Mouse (Mus musculus) brain, embryonic 18.5 days (tissue): Measurements from ENCODE around the gene Itgad.

Experiments
- DNase-seq: peaks from one replicate; pipeline ENCODE4 v3.0.0-alpha.2; 2012; ENCODE audit warnings: low read depth, low spot score

Gene Itgad

DNA sequence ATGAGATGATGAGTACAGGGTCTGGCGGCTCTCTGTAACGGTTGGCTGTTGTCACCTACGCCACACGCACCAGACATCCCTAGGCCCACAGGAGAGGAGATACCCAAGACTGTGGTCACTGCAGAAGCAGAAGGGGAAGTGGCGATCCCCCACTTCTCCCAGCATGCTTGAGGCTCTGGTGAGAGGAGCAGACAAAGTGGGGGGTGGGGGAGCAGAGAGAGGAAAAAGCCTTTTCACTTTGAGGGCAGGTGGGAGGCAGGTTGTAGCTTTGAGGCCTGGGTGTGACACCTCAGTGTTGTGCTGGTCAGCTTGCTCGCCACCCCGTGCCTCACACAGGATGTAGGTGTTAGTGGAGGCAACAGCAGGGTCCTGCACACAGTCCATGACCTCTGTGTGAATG is 25.9 kb downstream of the Itgad start:
- no peak for DNase-seq

DNA sequence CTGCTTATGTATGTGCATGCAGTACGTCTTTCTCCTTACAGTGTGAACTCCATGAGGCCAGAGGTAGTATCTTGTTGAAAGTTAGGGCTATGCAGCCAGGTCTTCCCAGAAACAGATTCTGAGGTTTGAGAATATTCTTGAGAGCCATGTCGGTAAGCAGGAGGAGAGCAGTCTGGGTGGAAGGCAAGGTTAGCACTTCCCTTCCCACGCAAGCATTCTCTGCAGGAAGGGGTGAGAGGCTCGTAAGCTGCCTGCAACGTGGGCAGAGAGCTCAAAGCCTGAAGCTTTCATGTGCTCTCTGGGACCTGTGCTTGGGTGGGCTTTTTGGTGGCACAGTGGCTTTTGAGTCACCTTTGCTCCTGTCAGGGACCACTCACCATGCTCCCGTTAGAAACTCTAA is 26.4 kb downstream of the Itgad start:
- no peak for DNase-seq

DNA sequence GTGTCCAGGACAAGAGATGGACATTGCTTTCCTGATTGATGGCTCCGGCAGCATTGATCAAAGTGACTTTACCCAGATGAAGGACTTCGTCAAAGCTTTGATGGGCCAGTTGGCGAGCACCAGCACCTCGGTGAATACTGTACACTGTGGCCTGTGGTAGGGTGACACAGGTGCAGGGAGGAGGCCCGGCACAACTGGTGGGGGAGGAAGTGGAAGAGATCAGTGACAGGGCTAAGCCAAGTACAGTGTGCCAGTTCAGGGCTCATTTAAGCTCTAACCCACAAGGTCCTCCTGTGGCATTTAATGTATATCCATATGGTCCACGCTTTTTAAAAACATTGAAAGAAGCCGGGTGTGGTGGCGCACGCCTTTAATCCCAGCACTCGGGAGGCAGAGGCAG is 27.5 kb downstream of the Itgad start:
- DNase-seq = no peak

DNA sequence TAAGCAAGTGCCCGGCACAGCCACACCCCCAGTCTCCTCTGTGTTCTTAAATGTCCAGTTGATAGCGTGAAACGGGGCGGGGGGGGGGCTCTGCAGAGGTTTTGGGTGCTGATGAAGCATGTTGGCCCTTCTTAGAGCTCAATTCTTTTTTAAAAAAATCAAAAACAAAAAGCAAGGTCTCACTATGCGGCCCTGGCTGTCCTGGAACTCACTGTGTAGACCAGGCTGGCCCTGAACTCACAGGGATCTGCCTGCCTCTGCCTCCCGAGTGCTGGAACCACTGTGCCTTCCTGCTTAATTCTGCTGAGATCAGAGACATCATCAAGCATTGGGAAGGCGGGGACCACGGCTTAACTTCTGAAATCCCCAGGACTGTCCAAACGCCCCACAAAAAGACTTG is 47.4 kb downstream of the Itgad start:
- DNase-seq = no peak

DNA sequence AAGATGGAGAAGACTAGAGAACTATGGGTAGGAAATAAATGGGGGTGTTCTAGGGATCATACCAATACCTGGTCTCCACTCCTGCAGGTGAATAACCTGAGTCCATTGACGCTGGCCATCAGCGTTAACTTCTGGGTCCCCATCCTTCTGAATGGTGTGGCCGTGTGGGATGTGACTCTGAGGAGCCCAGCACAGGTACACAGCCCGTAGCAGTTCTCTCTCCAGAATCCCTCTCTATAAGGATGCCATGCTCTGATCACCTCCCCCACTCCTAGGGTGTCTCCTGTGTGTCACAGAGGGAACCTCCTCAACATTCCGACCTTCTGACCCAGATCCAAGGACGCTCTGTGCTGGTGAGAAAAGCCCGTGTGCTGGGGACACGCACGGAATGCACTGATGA is 48.9 kb downstream of the Itgad start:
- no peak for DNase-seq

DNA sequence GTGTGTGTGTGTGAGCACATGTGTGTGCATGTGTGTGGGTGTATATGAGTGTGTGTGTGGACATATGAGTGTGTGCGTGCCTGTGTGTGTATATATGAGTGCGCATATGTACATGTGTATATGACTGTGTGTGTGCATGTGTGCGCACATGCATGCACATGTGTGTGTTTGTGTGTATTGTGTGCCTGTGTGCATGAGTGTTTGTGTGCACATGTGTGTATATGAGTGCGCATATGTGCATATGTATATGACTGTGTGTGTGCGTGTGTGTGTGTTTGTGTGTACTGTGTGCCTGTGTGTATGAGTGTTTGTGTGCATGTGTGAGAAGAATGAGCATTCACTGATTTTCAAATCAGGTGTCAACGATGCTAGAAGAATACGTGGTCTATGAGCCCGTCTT is 50.0 kb downstream of the Itgad start:
- DNase-seq = no peak

DNA sequence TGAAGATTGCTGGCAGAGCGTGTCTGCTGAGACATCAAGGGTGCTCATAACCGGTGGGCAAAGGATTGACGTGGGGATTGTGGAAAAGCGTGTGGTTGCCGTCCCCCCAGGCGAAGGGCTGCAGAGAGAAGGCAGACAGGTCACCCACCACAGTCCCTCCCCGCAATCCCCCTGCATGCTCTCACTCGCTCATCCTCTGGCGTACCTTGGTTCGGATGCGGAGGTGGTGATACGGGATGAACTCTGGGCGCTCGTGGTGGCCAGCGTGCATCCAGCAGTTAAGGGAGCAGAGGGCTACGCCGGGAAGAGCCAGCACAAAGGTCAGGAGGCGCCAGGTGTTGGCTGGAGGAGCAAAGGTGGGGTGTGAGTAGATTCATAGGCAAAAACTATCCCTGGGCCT is 51.5 kb downstream of the Itgad start:
- DNase-seq = no peak

DNA sequence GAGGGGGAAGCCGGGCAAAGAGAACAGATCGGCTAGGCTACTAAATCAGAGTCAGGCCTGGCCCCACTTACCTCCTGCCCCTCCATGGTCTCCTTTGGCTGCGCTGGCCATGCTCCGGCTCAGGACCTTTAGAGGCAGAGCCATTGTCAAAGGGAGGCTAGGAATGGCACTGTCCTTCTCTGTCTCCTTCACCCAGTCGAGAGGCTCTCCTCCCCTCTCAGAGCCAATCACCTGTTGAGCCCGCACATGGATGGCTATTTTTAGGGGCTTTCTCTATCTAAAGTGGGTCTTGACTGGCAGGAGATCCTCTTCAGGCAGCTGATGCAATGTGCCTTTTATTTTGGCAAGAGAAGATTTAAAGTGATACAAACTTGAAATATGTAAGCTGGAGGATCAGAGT is 52.0 kb downstream of the Itgad start, which contains the start of gene Cox6a2:
TSS of gene Cox6a2 (minus strand) at position 236 of the 400 bp plus-strand sequence.
- DNase-seq = no peak

DNA sequence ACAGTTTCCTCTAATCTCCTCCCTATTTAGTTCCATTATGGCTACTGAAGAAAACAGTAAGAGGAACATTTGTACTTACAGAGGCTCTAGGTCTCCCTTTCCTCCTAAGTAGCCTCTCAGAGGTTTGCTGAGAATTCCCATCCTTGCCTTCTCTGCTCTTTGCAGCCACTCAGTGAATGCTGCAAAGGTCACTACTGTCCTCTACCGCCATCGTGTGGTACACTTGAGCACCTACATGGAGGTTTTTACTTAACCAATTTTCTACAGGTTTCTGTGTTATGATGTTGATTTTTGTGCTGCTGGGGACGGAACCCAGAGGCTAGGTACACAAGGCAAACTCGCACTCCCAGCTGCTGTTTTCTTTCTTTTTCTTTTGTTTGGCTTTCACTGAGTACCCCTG is 54.0 kb downstream of the Itgad start:
- peak; percentile 36 for DNase-seq

DNA sequence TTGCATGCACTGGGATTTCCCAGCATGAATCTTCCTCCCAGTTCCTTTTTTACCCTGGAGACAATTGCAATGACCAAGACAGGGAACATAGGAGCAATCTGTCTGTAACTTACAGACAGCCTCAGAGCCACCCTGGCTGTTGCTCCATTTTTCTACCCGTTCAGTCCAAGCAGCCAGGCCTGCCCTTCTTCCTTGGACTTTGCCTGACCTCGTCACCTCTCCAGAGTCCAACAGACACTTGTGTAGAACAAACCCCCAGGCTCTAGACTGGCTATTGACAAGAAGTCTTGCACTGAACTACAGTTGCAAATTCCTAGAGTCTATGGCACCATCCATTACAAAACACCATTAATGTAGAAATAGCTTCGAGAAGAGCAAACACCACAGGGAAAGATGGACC is 55.6 kb downstream of the Itgad start:
- DNase-seq = no peak

DNA sequence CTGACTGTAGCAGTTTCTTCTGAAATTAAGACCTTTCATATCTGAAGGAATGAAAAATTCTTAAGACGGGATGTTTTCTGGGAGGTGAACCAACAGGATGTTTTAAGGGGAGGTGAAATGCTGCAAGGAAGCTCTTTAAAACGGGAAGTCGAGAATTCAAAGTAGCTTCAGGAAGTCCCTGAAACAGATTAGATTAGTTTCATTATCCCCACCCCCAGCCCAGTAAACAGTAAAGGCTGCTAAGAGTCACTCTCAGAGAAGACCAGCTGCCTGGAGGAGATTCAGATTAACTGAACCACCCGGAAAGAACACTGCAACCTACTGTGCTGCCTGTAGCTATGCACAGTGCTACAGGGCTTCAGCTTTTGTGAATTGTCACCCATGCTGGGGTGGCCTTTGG is 65.8 kb downstream of the Itgad start:
- no peak for DNase-seq

DNA sequence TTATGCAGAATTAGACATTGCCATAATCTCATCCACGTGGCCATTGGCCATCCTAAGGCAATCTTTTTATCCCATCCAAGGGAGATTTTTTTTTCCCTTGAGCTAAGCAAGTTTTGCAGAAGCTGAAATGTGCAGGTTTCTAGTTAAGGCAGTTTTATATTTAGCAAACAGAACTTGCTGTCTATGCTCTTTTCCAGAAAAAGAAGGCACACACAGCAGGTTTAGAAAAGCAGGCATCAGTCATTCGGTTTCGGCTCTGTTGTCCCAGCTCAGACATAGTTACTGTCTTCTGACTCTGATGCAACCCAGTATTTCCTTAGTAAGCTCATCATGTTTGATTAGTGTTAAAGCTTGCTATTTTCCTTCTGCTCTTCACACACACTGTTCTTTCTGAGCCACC is 66.8 kb downstream of the Itgad start:
- DNase-seq = no peak

DNA sequence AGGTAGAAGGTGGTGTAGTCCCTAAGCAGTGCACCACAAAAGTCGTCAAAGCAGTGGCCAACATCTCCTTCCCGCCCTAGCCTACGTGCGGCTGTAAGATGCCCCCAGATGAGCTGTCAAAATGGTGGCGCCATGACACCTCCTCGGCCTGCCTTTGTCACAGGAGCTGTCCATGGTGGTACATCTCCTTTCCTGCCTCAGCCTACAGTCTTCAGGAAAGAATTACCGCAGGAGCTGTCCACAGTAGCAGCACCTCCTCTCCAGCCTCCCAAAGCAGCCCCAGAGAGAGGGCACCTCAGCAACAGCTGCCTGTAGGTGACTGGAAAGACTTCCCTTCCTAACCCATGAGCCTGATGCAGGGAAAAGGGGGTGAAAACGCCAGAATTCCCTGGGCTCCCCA is 77.6 kb downstream of the Itgad start:
- no peak for DNase-seq

DNA sequence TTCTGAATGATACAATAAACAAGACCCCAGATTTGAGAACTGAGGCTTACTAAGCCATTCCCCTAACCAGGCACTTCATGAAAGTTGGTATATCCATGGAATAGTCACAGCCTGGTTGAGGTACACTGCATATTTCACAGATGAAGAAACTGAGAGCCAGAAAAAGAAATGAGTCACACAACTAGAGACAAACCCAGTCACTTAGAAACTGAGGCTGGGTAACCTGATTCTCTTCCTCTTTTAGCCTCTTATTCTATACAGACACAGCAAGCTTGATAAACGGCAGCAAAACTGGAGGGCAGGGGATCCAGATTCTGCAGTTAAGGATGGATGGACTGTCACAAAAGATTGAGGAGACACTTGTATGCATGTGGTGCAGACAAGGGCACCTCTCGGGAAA is 80.6 kb downstream of the Itgad start:
- no peak for DNase-seq

DNA sequence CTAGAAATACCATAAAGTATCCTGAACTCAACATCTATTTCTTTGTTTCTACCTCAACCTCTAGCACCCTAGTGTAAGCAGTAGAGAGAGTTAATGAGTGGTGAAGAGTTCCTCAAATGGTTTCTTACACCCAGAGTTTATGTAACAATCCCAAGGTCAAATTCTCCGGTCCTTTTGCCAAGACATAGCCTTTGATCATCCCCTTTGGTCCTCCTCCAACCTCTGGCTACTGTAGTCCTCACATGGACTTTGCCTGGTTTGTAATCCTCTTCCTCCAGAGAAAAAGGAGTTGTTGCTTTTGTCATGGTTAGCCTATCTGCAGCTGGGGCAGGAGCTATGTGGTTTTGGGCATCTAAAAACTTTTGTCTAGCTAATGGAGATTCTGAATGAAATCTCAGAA is 81.3 kb downstream of the Itgad start:
- DNase-seq = no peak

DNA sequence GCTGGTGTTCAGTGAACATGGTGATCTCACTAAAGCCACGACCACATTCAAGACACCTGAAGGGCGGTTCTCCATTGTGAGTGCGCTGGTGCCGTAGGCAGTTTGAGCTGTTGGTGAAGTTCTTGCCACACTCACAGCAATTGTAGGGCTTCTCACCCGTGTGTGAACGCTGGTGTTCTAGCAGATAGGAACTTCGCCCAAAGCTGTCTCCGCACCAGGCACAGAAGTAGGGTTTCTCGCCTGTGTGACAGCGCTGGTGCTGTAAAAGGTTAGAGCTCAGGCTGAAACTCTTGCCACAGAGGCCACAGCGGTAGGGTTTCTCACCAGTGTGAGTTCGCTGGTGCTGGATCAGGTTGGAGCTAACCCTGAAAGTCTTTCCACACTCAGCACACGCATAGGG is 82.2 kb downstream of the Itgad start:
- no peak for DNase-seq

DNA sequence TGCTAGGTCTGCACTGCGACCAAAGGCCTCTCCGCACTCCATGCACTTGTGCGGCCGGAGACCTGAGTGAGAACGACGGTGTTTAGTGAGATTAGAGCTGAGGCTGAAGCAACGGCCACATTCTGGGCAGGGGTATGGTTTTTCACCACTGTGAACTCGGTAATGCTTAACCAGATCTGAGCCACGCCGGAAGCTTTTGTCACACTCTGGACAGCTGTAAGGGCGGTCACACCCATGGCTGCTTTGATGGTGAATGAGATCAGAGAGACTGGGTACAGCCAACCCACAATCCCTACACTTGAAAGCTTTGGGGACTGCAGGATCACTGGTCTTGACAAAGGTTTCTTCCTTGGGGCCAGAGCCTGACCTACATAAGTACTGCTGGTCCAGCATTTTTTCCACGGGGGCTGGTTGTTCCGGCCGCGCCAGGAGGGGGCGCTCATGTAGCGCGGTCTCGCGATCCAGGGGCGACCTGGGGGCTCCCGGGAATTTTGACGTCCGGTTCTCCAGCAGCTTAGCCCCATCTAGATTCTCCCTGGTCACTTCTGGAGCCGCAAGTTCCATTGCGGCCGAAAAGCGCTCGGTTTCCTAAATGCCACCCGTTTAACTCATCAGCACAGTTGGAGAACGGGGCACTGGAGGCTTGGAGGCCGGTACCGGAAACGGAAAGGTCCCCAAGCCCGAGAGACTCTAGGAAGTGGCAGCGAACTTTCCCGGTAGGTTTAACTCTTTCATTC is 82.8 kb downstream of the Itgad start, which contains the start of gene Armc5:
TSS of gene Armc5 (plus strand) at position 487 of the 737 bp plus-strand sequence.
- DNase-seq = peak; percentile 10

DNA sequence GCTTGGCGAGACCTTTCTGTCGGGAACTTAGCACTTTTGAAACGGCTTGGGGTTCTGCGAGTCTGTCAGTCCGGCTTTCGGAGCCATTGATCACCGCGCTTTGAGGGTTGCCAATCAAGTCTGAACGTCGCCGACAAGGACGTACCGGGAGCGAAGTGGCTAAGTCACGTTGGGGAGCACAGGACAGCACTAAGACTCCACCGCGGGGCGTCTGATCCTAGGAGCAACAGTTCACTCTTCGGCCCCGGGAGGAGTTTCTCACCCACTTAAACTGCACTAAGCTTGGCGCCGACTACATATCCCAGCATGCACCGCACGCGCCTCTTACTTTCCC is 83.4 kb downstream of the Itgad start:
- DNase-seq = peak; percentile 4

DNA sequence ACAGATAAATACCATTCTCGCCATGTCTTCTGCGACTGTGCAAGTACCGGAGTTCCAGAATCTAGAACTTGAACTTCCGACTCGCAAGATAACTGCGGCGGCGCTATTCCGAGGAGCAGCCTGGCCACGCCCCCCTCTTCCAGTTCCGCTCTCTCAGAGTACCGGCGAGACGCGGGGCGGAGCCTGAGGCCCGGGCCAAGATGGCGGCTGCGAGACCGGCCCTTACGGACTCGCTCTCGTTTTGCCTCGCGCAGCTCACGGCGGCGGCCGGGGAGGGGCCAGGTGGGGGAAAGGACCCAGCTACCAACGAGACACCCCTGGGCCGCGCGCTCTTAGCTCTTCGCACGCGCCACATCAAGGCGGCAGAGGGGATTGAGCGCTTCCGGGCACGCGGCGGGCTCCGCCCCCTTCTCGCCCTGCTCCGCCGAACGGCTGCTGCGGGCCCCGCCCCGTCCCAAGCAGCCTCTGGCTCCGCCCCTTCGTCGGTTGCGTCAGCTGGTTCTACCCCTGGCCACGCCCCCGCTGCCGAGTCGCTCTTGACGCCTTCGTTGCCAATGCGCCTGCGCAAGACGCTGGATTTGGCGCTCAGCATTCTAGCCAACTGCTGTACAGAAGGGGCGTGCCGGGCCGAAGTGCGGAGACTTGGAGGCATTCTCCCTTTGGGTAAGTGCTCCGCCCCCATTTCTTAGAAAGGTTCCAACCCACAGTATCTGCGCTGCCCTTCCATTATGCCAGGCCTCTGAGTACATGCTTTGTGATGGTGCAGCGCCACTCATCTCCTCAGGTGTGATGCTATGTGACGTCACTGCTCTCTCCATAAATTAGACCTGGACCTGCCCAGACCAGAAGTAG is 84.0 kb downstream of the Itgad start, which contains the start of gene 9130023H24Rik:
TSS of gene 9130023H24Rik (minus strand) at position 105 of the 852 bp plus-strand sequence.
- peak; percentile 95 for DNase-seq

DNA sequence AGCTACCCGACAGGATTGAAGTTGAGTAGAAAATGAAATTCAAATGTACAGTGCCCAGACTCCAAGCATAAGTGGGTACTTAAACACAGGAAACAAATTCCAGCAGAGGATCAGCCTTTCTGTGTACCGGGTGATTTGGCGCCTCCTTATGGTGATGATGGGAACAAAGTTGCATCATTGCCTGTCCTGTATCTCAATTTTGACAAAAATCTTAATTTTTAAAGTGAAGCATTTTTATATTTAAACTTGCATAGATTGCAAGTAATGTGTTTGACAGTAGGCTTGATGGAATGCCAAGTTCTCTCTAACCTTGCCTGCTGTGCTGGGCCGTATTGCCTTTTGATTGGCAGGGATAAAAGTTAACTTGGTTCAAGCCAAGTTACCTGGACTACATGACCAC is 84.8 kb downstream of the Itgad start:
- no peak for DNase-seq

DNA sequence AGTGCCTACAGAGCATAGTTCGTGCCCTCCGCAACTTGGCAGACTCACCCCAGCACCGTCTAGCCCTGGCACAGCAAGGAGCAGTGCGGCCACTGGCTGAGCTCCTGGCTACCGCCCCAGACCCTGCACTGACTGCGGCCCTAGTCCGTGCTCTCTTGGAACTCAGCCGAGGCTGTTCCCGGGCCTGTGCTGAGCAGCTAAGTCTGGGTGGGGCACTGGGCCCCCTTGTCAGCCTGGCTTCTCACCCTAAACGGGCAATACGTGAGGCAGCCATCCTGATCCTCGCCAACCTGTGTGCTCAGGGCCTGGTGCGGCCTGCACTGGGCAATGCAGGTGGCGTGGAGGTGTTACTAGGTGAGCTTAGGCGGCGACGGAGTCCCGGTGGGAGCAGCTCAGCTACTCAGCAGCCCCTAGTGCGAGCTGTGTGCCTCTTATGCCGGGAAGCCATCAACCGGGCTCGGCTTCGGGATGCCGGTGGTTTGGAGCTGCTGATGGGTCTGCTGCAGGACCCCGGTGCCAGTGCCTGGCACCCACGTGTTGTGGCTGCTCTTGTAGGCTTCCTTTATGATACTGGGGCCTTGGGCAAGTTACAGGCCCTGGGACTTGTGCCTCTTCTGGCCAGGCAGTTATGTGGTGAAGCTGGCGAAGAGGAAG is 86.1 kb downstream of the Itgad start:
- no peak for DNase-seq

DNA sequence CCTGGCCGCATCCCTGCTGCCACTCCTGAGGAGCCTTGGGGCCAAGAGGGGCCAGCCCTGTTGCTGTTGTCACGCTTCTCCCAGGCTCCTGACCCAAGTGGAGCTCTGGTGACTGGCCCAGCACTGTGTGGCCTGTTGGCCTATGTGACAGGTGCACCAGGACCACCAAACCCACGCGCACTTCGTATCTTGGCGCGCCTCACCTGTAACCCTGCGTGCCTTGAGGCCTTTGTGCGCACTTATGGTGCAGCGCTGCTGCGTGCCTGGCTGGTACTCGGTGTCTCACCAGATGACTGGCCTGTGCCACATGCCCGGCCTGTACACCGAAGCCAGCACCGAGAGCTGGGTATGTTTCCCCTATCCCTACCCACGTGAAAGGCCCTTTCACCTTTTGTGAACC is 88.2 kb downstream of the Itgad start:
- DNase-seq = no peak

DNA sequence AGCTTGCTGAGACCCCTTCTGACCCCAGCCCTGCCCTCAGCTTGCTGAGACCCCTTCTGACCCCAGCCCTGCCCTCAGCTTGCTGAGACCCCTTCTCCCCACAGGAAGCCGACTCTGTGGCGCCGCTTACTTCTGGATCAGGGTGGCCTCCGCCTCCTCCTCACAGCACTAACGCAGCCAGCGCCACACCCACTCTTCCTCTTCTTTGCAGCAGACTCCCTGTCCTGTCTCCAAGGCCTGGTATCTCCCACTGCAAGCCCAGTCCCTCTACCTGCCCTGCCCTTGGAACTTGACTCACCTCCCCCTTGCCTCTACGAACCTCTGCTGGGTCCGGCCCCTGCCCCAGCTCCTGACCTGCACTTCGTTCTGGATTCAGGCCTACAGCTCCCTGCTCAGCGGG is 89.7 kb downstream of the Itgad start:
- no peak for DNase-seq
